Mouse (Mus musculus): ENCODE data around the gene Tln2. TPM values are rescaled to one million over a fixed set of nuclear protein-coding genes. Genes with fewer than 3 reads are reported as not detected.

Gene Tln2
- total RNA-seq, 1 experiment, result 20.2 TPM

GRCm38 (mm10) chr9:67529600-67529999, 29.9 kb downstream of the Tln2 start:
- Histone ChIP-seq H3K4me1 (ENCODE audit: control insufficient read depth in 2 of 2, insufficient read depth in 2 of 2, low read length in 2 of 2, poor library complexity in 1 of 2) (0 out of 4 replicates have a peak, but pooled peaks cover 0 to 3% of the 10 kb centered on the region in 2 experiments), H3K9ac (ENCODE audit: insufficient read depth, low read depth, low read length, poor library complexity, severe bottlenecking) (no peak overlapping the region), H3K27ac (ENCODE audit: insufficient read depth, low read depth, low read length, poor library complexity, severe bottlenecking) (no peak overlapping the region), H3K36me3 (ENCODE audit: control insufficient read depth, insufficient read depth, low read length, poor library complexity, severe bottlenecking) (no peaks in the 10 kb centered on the region), H3K4me3 (ENCODE audit: insufficient read depth in 1 of 2, low read depth in 1 of 2, low read length in 2 of 2, poor library complexity in 1 of 2, severe bottlenecking in 1 of 2) (no peak overlapping the region), H3K9me3 (ENCODE audit: control insufficient read depth, insufficient read depth, low read depth, low read length) (no peaks in the 10 kb centered on the region)
- in situ Hi-C loops (cut with MboI; ENCODE audit: low sequenced_read_pairs in 2 of 2, unreplicated experiment in 2 of 2), result no loop called here
- DNase-seq (ENCODE audit: low read depth, low spot score), result no peak
- no peak for TF ChIP-seq HCFC1 (IDR thresholded peaks at IDR 0.05; ENCODE audit: borderline replicate concordance, insufficient read depth, low read length)
- no peak for TF ChIP-seq ZC3H11A (IDR thresholded peaks at IDR 0.05; ENCODE audit: borderline replicate concordance, low read depth, low read length)
- no peak for TF ChIP-seq CHD2 (IDR thresholded peaks at IDR 0.05; ENCODE audit: low read depth, low read length)

- no peak for DNase-seq (ENCODE audit: low read depth, low spot score)
- TF ChIP-seq ZNF384 (IDR thresholded peaks at IDR 0.05; ENCODE audit: low read depth, low read length) (no peak), MAFK (IDR thresholded peaks at IDR 0.05; ENCODE audit: insufficient read depth, low read depth, low read length) (no peak), HCFC1 (IDR thresholded peaks at IDR 0.05; ENCODE audit: borderline replicate concordance, insufficient read depth, low read length) (no peak), ZC3H11A (IDR thresholded peaks at IDR 0.05; ENCODE audit: borderline replicate concordance, low read depth, low read length) (no peak), CHD2 (IDR thresholded peaks at IDR 0.05; ENCODE audit: low read depth, low read length) (no peak)
- no peak overlapping the region for H3K4me3 ChIP-seq (ENCODE audit: insufficient read depth in 1 of 2, low read depth in 1 of 2, low read length in 2 of 2, poor library complexity in 1 of 2, severe bottlenecking in 1 of 2)
- no peaks in the 10 kb centered on the region for H3K4me1 ChIP-seq (ENCODE audit: control insufficient read depth in 2 of 2, insufficient read depth in 2 of 2, low read length in 2 of 2, poor library complexity in 1 of 2)
- H3K27ac ChIP-seq (ENCODE audit: insufficient read depth, low read depth, low read length, poor library complexity, severe bottlenecking), result no peak overlapping the region
- in situ Hi-C loops (cut with MboI; ENCODE audit: low sequenced_read_pairs in 2 of 2, unreplicated experiment in 2 of 2), result no loop called here
- no peak overlapping the region for H3K9ac ChIP-seq (ENCODE audit: insufficient read depth, low read depth, low read length, poor library complexity, severe bottlenecking)
- H3K9me3 ChIP-seq (ENCODE audit: control insufficient read depth, insufficient read depth, low read depth, low read length), result no peaks in the 10 kb centered on the region
- H3K36me3 ChIP-seq (ENCODE audit: control insufficient read depth, insufficient read depth, low read length, poor library complexity, severe bottlenecking), result no peaks in the 10 kb centered on the region
Measured at GRCm38 (mm10) chr9:67527726-67528125, 31.8 kb downstream of the Tln2 start.

DNA sequence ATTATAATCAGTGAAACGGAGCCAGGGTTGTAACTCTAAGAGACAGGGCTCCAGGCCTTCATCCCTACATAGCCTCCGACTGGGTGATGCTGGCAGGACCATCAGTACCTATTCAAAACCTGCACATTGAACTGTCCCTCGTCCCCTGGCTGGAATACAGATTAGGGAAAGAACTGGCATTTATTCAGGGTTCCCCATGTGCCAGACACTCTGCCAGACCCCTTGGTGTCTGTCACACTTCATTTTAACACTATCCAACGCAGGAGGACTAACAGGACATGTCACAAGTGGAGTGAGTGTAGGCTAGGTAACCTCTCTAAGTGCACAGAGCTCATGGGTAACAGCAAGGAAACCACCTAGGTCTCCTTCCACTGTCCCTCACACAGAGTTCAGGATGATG, 37.8 kb downstream of the Tln2 start:
- TF ChIP-seq MAFK (IDR thresholded peaks at IDR 0.05; ENCODE audit: insufficient read depth, low read depth, low read length), result no peak
- no peak for TF ChIP-seq HCFC1 (IDR thresholded peaks at IDR 0.05; ENCODE audit: borderline replicate concordance, insufficient read depth, low read length)
- TF ChIP-seq ZNF384 (IDR thresholded peaks at IDR 0.05; ENCODE audit: low read depth, low read length), result no peak
- TF ChIP-seq ZC3H11A (IDR thresholded peaks at IDR 0.05; ENCODE audit: borderline replicate concordance, low read depth, low read length), result no peak
- no peak for TF ChIP-seq CHD2 (IDR thresholded peaks at IDR 0.05; ENCODE audit: low read depth, low read length)
- in situ Hi-C loops (cut with MboI; ENCODE audit: low sequenced_read_pairs in 2 of 2, unreplicated experiment in 2 of 2), result no loop called here
- Histone ChIP-seq H3K36me3 (ENCODE audit: control insufficient read depth, insufficient read depth, low read length, poor library complexity, severe bottlenecking) (no peaks in the 10 kb centered on the region), H3K9me3 (ENCODE audit: control insufficient read depth, insufficient read depth, low read depth, low read length) (no peaks in the 10 kb centered on the region), H3K9ac (ENCODE audit: insufficient read depth, low read depth, low read length, poor library complexity, severe bottlenecking) (no peak overlapping the region), H3K4me3 (ENCODE audit: insufficient read depth in 1 of 2, low read depth in 1 of 2, low read length in 2 of 2, poor library complexity in 1 of 2, severe bottlenecking in 1 of 2) (no peak overlapping the region), H3K27ac (ENCODE audit: insufficient read depth, low read depth, low read length, poor library complexity, severe bottlenecking) (no peak overlapping the region), H3K4me1 (ENCODE audit: control insufficient read depth in 2 of 2, insufficient read depth in 2 of 2, low read length in 2 of 2, poor library complexity in 1 of 2) (no peaks in the 10 kb centered on the region)
- DNase-seq (ENCODE audit: low read depth, low spot score), result no peak

DNA sequence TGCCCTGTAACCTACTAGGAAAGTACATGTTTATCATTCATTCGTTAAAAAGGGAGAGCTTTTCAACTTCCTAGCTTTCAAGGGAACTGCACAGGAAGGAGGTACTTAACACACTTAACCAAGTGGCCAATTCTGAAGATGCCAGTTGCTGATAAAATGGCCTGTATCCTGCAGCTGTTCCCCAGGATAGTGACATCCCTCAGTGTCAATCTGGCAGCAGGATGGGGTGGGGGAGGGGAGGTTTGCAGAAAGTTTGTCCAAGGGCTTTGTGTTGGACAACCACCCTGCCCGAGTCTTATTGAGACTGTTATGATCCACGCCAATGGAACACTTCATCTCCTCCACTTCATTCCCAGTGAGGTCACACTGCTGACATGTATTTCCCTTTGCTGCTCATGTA, 50.0 kb downstream of the Tln2 start:
- no peaks in the 10 kb centered on the region for H3K9me3 ChIP-seq (ENCODE audit: control insufficient read depth, insufficient read depth, low read depth, low read length)
- no peak overlapping the region for H3K27ac ChIP-seq (ENCODE audit: insufficient read depth, low read depth, low read length, poor library complexity, severe bottlenecking)
- in situ Hi-C loops (cut with MboI; ENCODE audit: low sequenced_read_pairs in 2 of 2, unreplicated experiment in 2 of 2), result no loop called here
- no peaks in the 10 kb centered on the region for H3K4me1 ChIP-seq (ENCODE audit: control insufficient read depth in 2 of 2, insufficient read depth in 2 of 2, low read length in 2 of 2, poor library complexity in 1 of 2)
- H3K9ac ChIP-seq (ENCODE audit: insufficient read depth, low read depth, low read length, poor library complexity, severe bottlenecking), result no peak overlapping the region
- TF ChIP-seq MAFK (IDR thresholded peaks at IDR 0.05; ENCODE audit: insufficient read depth, low read depth, low read length) (no peak), CHD2 (IDR thresholded peaks at IDR 0.05; ENCODE audit: low read depth, low read length) (no peak), ZC3H11A (IDR thresholded peaks at IDR 0.05; ENCODE audit: borderline replicate concordance, low read depth, low read length) (no peak), HCFC1 (IDR thresholded peaks at IDR 0.05; ENCODE audit: borderline replicate concordance, insufficient read depth, low read length) (no peak), ZNF384 (IDR thresholded peaks at IDR 0.05; ENCODE audit: low read depth, low read length) (no peak)
- no peak overlapping the region for H3K4me3 ChIP-seq (ENCODE audit: insufficient read depth in 1 of 2, low read depth in 1 of 2, low read length in 2 of 2, poor library complexity in 1 of 2, severe bottlenecking in 1 of 2)
- H3K36me3 ChIP-seq (ENCODE audit: control insufficient read depth, insufficient read depth, low read length, poor library complexity, severe bottlenecking), result no peaks in the 10 kb centered on the region
- no peak for DNase-seq (ENCODE audit: low read depth, low spot score)

- Histone ChIP-seq H3K36me3 (ENCODE audit: control insufficient read depth, insufficient read depth, low read length, poor library complexity, severe bottlenecking) (no peaks in the 10 kb centered on the region), H3K9me3 (ENCODE audit: control insufficient read depth, insufficient read depth, low read depth, low read length) (no peaks in the 10 kb centered on the region), H3K27ac (ENCODE audit: insufficient read depth, low read depth, low read length, poor library complexity, severe bottlenecking) (no peak overlapping the region), H3K4me1 (ENCODE audit: control insufficient read depth in 2 of 2, insufficient read depth in 2 of 2, low read length in 2 of 2, poor library complexity in 1 of 2) (no peaks in the 10 kb centered on the region), H3K9ac (ENCODE audit: insufficient read depth, low read depth, low read length, poor library complexity, severe bottlenecking) (no peak overlapping the region), H3K4me3 (ENCODE audit: insufficient read depth in 1 of 2, low read depth in 1 of 2, low read length in 2 of 2, poor library complexity in 1 of 2, severe bottlenecking in 1 of 2) (no peak overlapping the region)
- in situ Hi-C loops (cut with MboI; ENCODE audit: low sequenced_read_pairs in 2 of 2, unreplicated experiment in 2 of 2), result no loop called here
- DNase-seq (ENCODE audit: low read depth, low spot score), result no peak
- no peak for TF ChIP-seq ZC3H11A (IDR thresholded peaks at IDR 0.05; ENCODE audit: borderline replicate concordance, low read depth, low read length)
- no peak for TF ChIP-seq ZNF384 (IDR thresholded peaks at IDR 0.05; ENCODE audit: low read depth, low read length)
- TF ChIP-seq HCFC1 (IDR thresholded peaks at IDR 0.05; ENCODE audit: borderline replicate concordance, insufficient read depth, low read length), result no peak
- TF ChIP-seq CHD2 (IDR thresholded peaks at IDR 0.05; ENCODE audit: low read depth, low read length), result no peak
- TF ChIP-seq MAFK (IDR thresholded peaks at IDR 0.05; ENCODE audit: insufficient read depth, low read depth, low read length), result no peak
Measured at GRCm38 (mm10) chr9:67504669-67505260, 54.7 kb downstream of the Tln2 start.

Data from ES-E14 (cell line).